Comparison of ENCODE assay signal across 9 mouse cellular contexts in the genomic region with DNA sequence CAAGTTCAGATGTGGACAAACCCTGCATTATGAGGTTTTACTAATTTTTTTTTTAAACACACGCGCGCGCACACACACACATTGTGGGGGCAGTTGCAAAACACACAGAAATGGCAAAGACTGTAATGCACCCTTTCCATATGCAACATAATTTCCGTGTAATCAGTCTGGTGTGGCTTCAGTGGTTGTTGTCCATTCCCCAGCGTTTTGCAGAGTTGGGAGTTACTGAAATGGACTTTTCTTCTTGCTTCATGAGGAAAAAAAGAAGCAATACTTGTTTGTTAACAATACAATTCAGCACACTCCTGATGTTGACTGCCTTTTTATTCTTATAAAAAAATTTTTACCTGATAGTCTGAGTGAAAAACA. TPM values are rescaled to one million over a fixed set of nuclear protein-coding genes. Genes with fewer than 3 reads are reported as not detected.
DNase-seq lines count a peak whose midpoint lies in the region; ATAC-seq and TF ChIP-seq lines count a peak whose summit lies in the region.
"Had no signal": no experiment of that assay in that cellular context is flagged by ENCODE, and none has a peak within 500 bp of the region (broad histone marks: within the 10 kb centered on the region; RNA-seq: fewer than 3 reads in every experiment).

No protein-coding gene starts in this region.

- no peak overlapping the region for H3K9ac ChIP-seq in embryonic facial prominence, embryonic 15.5 days
- no peak overlapping the region for H3K9ac ChIP-seq in intestine, embryonic 15.5 days
- peak overlapping the region; percentile 59 for H3K9ac ChIP-seq in neural tube, embryonic 13.5 days

- TF ChIP-seq CTCF in left cerebral cortex, adult 2 months (IDR thresholded peaks at IDR 0.05): no peak

- no peaks in the 10 kb centered on the region for H3K36me3 ChIP-seq in embryonic facial prominence, embryonic 15.5 days
- no peaks in the 10 kb centered on the region for H3K36me3 ChIP-seq in intestine, embryonic 15.5 days
- no peaks in the 10 kb centered on the region for H3K36me3 ChIP-seq in neural tube, embryonic 13.5 days

- DNase-seq in left cerebral cortex, adult 2 months (ENCODE audit: extremely low spot score in 1 of 2, low spot score in 2 of 2): no peak
- DNase-seq in left cerebral cortex, adult 11 months (ENCODE audit: low spot score): no peak
- DNase-seq in adrenal gland, postnatal 36 days: no peak
- DNase-seq in thymus, postnatal 4 days: no peak

- intact Hi-C loops in left cerebral cortex, adult 2 months (cut with DNase I): no loop called here

- H3K4me3 ChIP-seq in left cerebral cortex, adult 2 months: peak overlapping the region; percentile 43
- H3K4me3 ChIP-seq in embryonic facial prominence, embryonic 15.5 days (replicated peaks): peak overlapping the region; percentile 34
- H3K4me3 ChIP-seq in intestine, embryonic 15.5 days (replicated peaks): peak overlapping the region; percentile 41; the same call in 1 of the 2 replicates
- H3K4me3 ChIP-seq in neural tube, embryonic 13.5 days: peak overlapping the region; percentile 42

- ATAC-seq in embryonic facial prominence, embryonic 15.5 days (ENCODE audit: insufficient number of reproducible peaks, low FRiP score, low TSS enrichment, low read depth): no peak
- ATAC-seq in intestine, embryonic 15.5 days: no peak
- ATAC-seq in neural tube, embryonic 13.5 days (ENCODE audit: low read depth): no peak
- no peak for ATAC-seq in CD4-positive, CD25-positive, alpha-beta regulatory T cell, adult 4 months
- ATAC-seq: Patski had no signal

- H3K27ac ChIP-seq in left cerebral cortex, adult 2 months: no peak overlapping the region; the same call in 1 of the 2 replicates
- H3K27ac ChIP-seq in embryonic facial prominence, embryonic 15.5 days (replicated peaks): no peak overlapping the region
- no peak overlapping the region for H3K27ac ChIP-seq in intestine, embryonic 15.5 days
- H3K27ac ChIP-seq in neural tube, embryonic 13.5 days (replicated peaks): no peak overlapping the region

- peak overlapping the region; percentile 53 for H3K4me2 ChIP-seq in embryonic facial prominence, embryonic 15.5 days (replicated peaks)
- peak overlapping the region; percentile 80 for H3K4me2 ChIP-seq in intestine, embryonic 15.5 days (replicated peaks)
- H3K4me2 ChIP-seq in neural tube, embryonic 13.5 days: peak overlapping the region; percentile 68

- 37% methylated on average over 6 of the region's 6 CpGs for WGBS in embryonic facial prominence, embryonic 15.5 days
- WGBS in intestine, embryonic 15.5 days: 41% methylated on average over 6 of the region's 6 CpGs
- WGBS in neural tube, embryonic 13.5 days: 42% methylated on average over 6 of the region's 6 CpGs

- no peaks in the 10 kb centered on the region for H3K9me3 ChIP-seq in embryonic facial prominence, embryonic 15.5 days (replicated peaks)
- H3K9me3 ChIP-seq in intestine, embryonic 15.5 days: no peaks in the 10 kb centered on the region
- H3K9me3 ChIP-seq in neural tube, embryonic 13.5 days: no peaks in the 10 kb centered on the region

- peaks cover 12% of the 10 kb centered on the region for H3K27me3 ChIP-seq in embryonic facial prominence, embryonic 15.5 days
- H3K27me3 ChIP-seq in intestine, embryonic 15.5 days (replicated peaks): no peaks in the 10 kb centered on the region
- H3K27me3 ChIP-seq in neural tube, embryonic 13.5 days: no peaks in the 10 kb centered on the region
- H3K27me3 ChIP-seq: Patski had no signal

- peaks cover 9% of the 10 kb centered on the region for H3K4me1 ChIP-seq in embryonic facial prominence, embryonic 15.5 days
- H3K4me1 ChIP-seq in intestine, embryonic 15.5 days (replicated peaks): peaks cover 9% of the 10 kb centered on the region
- peaks cover 14% of the 10 kb centered on the region for H3K4me1 ChIP-seq in neural tube, embryonic 13.5 days (replicated peaks)

RNA-seq across cellular contexts. Expression of gene Tnfsf13b, which starts 1.4 kb away (rescaled TPM):
- 1 to 10 TPM; 2.0 to 3.4 TPM for total RNA-seq in left cerebral cortex, adult 2 months (2021)
- 0.22 TPM in 1 of 2 replicates, not detected in the other for polyA plus RNA-seq in embryonic facial prominence, embryonic 15.5 days (2015; fragmentation: Nextera tagmentation; extraction: Ambion mirVana)
- polyA plus RNA-seq in intestine, embryonic 15.5 days (2015; fragmentation: Nextera tagmentation; extraction: Ambion mirVana): 0.29 and 0.41 TPM in 2 replicates
- polyA plus RNA-seq in neural tube, embryonic 13.5 days (2015; fragmentation: Nextera tagmentation; extraction: Ambion mirVana): 2.3 and 3.0 TPM in 2 replicates
- total RNA-seq in adrenal gland, postnatal 36 days (2021): 1 to 10 TPM; 3.4 to 6.0 TPM
- 1 to 10 TPM; 5.9 to 8.9 TPM for polyA plus RNA-seq in CD4-positive, CD25-positive, alpha-beta regulatory T cell, adult 4 months (2017; shearing (Covaris generic))

RNA-seq across cellular contexts. Expression of gene Abhd13, which starts 30.1 kb away (rescaled TPM):
- total RNA-seq in left cerebral cortex, adult 2 months (2021): 10 to 100 TPM; 27.6 to 29.6 TPM
- 16.1 and 16.5 TPM in 2 replicates for polyA plus RNA-seq in embryonic facial prominence, embryonic 15.5 days (2015; fragmentation: Nextera tagmentation; extraction: Ambion mirVana)
- polyA plus RNA-seq in intestine, embryonic 15.5 days (2015; fragmentation: Nextera tagmentation; extraction: Ambion mirVana): 15.7 and 16.5 TPM in 2 replicates
- polyA plus RNA-seq in neural tube, embryonic 13.5 days (2015; fragmentation: Nextera tagmentation; extraction: Ambion mirVana): 13.3 and 15.0 TPM in 2 replicates
- 10 to 100 TPM; 22.8 to 25.1 TPM for total RNA-seq in adrenal gland, postnatal 36 days (2021)
- 1 to 10 TPM; 2.8 to 4.3 TPM for polyA plus RNA-seq in CD4-positive, CD25-positive, alpha-beta regulatory T cell, adult 4 months (2017; shearing (Covaris generic))

RNA-seq across cellular contexts. Expression of gene Lig4, which starts 30.2 kb away (rescaled TPM):
- 10 to 100 TPM; 10.4 to 10.8 TPM for total RNA-seq in left cerebral cortex, adult 2 months (2021)
- polyA plus RNA-seq in embryonic facial prominence, embryonic 15.5 days (2015; fragmentation: Nextera tagmentation; extraction: Ambion mirVana): 4.0 and 4.2 TPM in 2 replicates
- polyA plus RNA-seq in intestine, embryonic 15.5 days (2015; fragmentation: Nextera tagmentation; extraction: Ambion mirVana): 3.6 and 4.2 TPM in 2 replicates
- polyA plus RNA-seq in neural tube, embryonic 13.5 days (2015; fragmentation: Nextera tagmentation; extraction: Ambion mirVana): 11.2 and 11.5 TPM in 2 replicates
- 1 to 10 TPM; 8.3 to 9.7 TPM for total RNA-seq in adrenal gland, postnatal 36 days (2021)
- polyA plus RNA-seq in CD4-positive, CD25-positive, alpha-beta regulatory T cell, adult 4 months (2017; shearing (Covaris generic)): 1 to 10 TPM; 3.3 to 5.0 TPM
